Mouse (Mus musculus) lung, adult 2 months (tissue): ENCODE data around the gene Mst1. TPM values are rescaled to one million over a fixed set of nuclear protein-coding genes. Genes with fewer than 3 reads are reported as not detected.

ENCODE experiments used
- DNase-seq: peaks from one replicate; pipeline ENCODE4 v3.0.0; 2022
- H3K4me1 ChIP-seq: fragments of 200-500 bp; 2 replicates; pipeline ENCODE4 v1.6.1; 2011; ENCODE audit warnings: low read length; ENCODE audit not compliant: control insufficient read depth, insufficient read depth
- H3K4me3 ChIP-seq: fragments of 200-500 bp; replicated peaks from 2 replicates; pipeline ENCODE3; 2011; ENCODE audit warnings: low read depth, mild to moderate bottlenecking, control low read depth, low read length; ENCODE audit errors: extremely low read depth
- CTCF ChIP-seq: fragments of 200-500 bp; IDR thresholded peaks from 2 replicates; pipeline ENCODE4 v1.5.1; 2011; ENCODE audit warnings: mild to moderate bottlenecking, low read length, control low read depth; ENCODE audit not compliant: insufficient read depth
- POLR2A ChIP-seq: fragments of 200-500 bp; IDR thresholded peaks from 2 replicates; pipeline ENCODE4 v1.6.1; 2011; ENCODE audit warnings: low read depth, mild to moderate bottlenecking, control low read depth, low read length, borderline replicate concordance; ENCODE audit errors: extremely low read depth
- WGBS: fragments of 180-500 bp; shearing (Covaris S2); methylation state at CpG from one replicate; pipeline ENCODE4 v1.1.7; 2018; 5-methylcytosine and 5-hydroxymethylcytosine counted together
- polyA plus RNA-seq: library from polyadenylated mRNA; depleted of rRNA; stranded (reverse); fragments of >200 nt; gene quantifications from 2 replicates; pipeline ENCODE4 v1.2.3, GENCODE M21; 2012

The Mst1 gene
- polyA plus RNA-seq, 1 experiment, result 2.5 TPM

- TF ChIP-seq POLR2A, result no peak
- no peak for TF ChIP-seq CTCF
- Histone ChIP-seq H3K4me1 (peaks cover 4% of the 10 kb centered on the region), H3K4me3 (peak overlapping the region; percentile 82)
- WGBS, result under 1% methylated on average over 16 of the region's 16 CpGs
- peak; percentile 48 for DNase-seq
These were observed 14.8 kb downstream of the Mst1 start for GRCm38 (mm10) chr9:108094998-108095411.

GRCm38 (mm10) chr9:108095518-108095917 lies 15.3 kb downstream of the Mst1 start:
- peak; percentile 46 for DNase-seq
- H3K4me1 ChIP-seq, result peaks cover 4% of the 10 kb centered on the region
- TF ChIP-seq CTCF, result peak; percentile 77
- no peak for TF ChIP-seq POLR2A
- WGBS, result 4% methylated on average over 3 of the region's 3 CpGs
- H3K4me3 ChIP-seq, result peak overlapping the region; percentile 46

DNA sequence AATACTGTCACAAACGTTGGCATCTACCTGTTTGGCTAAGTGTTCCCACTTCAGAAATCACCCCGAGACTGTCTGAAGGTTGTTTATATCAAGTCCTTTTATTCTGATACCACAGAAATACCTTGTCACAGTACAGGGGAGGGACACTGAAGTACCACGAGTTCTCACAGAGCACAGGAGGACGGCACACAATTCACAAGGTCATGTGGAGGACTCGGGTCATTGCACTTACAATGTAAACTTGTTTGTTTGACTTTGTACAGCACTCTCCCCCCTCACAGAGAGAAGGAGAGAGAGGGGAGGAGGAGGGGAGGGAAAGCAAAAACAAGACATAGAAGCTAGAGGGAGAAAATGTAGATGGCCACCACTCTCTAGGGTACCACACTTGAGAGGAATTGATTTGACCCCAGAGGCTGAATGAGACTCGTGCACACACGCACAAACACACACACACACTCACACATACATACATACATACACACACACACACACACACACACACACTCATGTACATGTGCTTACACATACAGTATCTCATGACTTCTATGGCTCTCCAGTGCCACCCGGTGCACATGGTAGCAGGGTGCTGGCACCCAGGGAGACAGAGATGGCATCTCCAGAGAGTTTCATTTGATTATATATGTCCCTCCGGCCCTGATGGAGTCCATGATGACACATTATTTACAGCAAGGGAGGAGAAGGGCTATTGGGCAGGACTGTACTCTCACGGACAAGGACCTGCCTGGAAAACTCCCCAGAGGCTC lies 15.9 kb downstream of the Mst1 start:
- WGBS, result 57% methylated on average over 10 of the region's 10 CpGs
- DNase-seq, result no peak
- Histone ChIP-seq H3K4me1 (peaks cover 4% of the 10 kb centered on the region), H3K4me3 (no peak overlapping the region)
- no peak for TF ChIP-seq CTCF
- TF ChIP-seq POLR2A, result no peak

DNA sequence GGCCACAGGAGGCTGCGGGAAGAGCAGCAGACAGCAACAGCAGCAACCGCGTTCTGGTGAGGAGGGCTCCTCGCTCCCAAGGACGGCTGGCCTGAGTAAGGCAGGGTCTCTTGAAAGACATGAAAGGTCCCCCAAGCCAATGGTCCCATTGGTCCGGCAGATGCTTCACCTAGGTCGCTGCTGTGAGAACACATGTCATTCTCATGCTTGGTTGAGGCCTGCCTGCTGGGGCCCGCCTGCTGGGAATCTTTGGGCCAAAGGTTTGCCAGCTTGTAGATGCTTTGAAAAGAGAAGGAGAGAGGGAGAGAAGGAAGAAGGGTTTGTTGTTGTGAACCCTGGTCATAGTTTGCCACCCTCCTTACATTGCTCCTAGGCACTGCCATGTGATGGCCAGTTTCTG lies 19.4 kb downstream of the Mst1 start:
- H3K4me3 ChIP-seq, result no peak overlapping the region
- 88% methylated on average over 8 of the region's 8 CpGs for WGBS
- no peak for TF ChIP-seq POLR2A
- TF ChIP-seq CTCF, result no peak
- H3K4me1 ChIP-seq, result peaks cover 4% of the 10 kb centered on the region
- DNase-seq, result no peak

DNA sequence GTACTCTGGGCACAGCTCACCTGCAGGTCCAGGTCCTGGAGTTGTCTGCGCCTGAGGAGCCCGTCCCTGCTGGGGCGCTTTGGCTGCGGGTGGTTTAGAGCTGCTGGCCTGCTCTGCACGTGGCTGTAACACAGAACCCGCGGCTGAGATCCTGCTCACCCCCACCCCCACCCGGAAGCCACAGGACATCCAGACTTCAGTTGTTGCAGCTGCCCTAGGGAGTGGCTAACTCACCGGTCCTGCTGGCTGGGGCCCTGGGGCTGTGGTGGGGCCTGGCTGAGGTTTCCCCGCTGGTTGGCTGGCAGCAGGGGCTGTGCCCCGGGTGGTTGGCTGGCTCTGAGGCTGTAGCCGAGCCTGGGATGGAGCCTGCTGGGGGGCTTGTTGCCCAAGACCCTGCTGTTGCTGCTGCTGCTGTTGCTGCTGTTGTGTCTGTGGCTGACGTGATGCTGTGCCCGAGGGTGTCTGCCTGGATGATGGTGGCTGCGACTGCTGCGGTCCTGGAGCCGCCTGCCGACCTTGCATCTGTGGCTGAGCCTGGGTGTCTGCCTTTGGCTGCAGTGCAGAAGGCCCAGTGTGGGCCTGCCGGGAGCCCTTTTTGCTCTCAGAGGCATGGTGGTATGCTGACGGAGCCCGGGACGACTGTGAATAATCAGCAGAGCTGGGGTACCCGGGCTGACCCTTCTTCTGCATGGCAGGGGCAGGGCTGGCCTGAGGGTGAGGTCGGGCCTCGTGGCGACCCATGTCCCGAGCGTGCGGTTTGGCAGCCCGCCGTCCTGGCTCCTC lies 24.7 kb downstream of the Mst1 start:
- Histone ChIP-seq H3K4me1 (no peaks in the 10 kb centered on the region), H3K4me3 (no peak overlapping the region)
- TF ChIP-seq CTCF (no peak), POLR2A (no peak)
- 55% methylated on average over 31 of the region's 31 CpGs for WGBS
- no peak for DNase-seq

DNA sequence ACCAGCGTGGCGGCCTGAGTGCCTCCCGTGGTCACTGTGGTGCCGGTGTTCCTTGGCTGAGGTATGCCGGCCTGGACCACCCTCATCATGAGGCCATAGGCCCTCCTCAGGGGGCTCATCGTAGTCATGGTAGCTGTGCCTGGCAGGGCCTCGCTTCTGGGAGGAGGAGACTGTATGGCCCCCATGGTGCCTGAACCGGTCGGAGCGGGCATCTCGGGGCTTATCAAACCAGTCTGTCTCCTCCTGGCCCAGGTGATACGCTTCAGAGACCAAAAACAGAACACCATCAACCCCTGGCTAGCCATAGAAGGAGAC lies 25.3 kb downstream of the Mst1 start:
- Histone ChIP-seq H3K4me3 (no peak overlapping the region), H3K4me1 (peaks cover under 1% of the 10 kb centered on the region; the same call in 1 of the 2 replicates)
- WGBS, result 91% methylated on average over 12 of the region's 12 CpGs
- no peak for DNase-seq
- TF ChIP-seq CTCF (no peak), POLR2A (no peak)

DNA sequence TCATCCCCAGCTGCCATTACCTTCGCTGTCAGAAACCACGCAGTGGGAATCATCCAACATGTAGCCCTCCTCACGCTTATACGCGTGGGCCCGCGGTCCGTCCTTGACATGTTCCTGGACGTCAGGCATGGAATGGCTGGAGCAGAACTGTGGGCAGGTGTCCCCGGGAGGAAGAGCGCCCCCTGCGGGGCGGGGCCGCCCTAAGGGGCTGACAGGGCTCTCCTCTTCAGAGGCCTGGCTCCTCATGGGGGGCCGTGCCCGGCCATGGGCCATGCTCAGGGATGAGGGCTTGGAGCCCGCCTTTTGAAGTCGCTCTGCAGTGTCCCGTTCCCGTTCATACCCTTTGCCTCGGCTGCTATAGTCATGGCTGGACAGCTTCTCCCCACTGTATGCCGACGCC lies 25.9 kb downstream of the Mst1 start:
- no peak overlapping the region for H3K4me3 ChIP-seq
- 91% methylated on average over 23 of the region's 23 CpGs for WGBS
- no peak for DNase-seq
- H3K4me1 ChIP-seq, result peaks cover 5% of the 10 kb centered on the region; the same call in 1 of the 2 replicates
- TF ChIP-seq POLR2A (no peak), CTCF (no peak)

DNA sequence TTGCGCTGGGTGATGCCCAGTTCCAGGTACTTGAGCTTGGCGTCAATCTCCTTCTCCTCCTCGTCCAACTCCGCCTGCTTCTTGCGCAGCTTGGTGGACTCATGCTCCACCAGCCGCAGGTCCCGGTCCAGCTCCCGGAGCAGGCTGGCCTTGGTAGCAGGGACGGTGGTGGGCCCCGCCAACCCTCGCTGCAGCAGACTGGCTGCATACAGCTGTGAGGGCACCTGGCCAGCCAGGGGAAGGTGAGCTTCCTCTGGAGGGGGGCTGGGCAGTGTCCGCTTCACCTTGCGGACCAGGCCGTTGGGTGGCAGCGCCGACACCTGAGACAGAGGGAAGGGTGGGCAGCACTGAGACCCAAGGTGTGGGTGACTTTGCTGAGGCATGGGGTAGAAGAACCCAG lies 27.6 kb downstream of the Mst1 start:
- WGBS, result 94% methylated on average over 16 of the region's 16 CpGs
- DNase-seq, result no peak
- Histone ChIP-seq H3K4me1 (peaks cover 7% of the 10 kb centered on the region; the same call in 1 of the 2 replicates), H3K4me3 (no peak overlapping the region)
- TF ChIP-seq POLR2A, result no peak
- TF ChIP-seq CTCF, result no peak

- peaks cover 7% of the 10 kb centered on the region; the same call in 1 of the 2 replicates for H3K4me1 ChIP-seq
- DNase-seq, result no peak
- TF ChIP-seq CTCF, result no peak
- no peak for TF ChIP-seq POLR2A
- H3K4me3 ChIP-seq, result no peak overlapping the region
- 57% methylated on average over 16 of the region's 16 CpGs for WGBS
These were observed 29.9 kb downstream of the Mst1 start for GRCm38 (mm10) chr9:108110160-108110559.
